Mouse (Mus musculus): ENCODE measurements around the gene L3mbtl3.

GRCm38 (mm10) chr10:26358231-26358630, 17.5 kb downstream of the L3mbtl3 start:
- TF ChIP-seq MAZ (IDR thresholded peaks at IDR 0.05; ENCODE audit: low read depth, low read length) (no peak), USF1 (IDR thresholded peaks at IDR 0.05; ENCODE audit: low read depth, low read length) (no peak), CTCF (IDR thresholded peaks at IDR 0.05 in 2 of 3, conservative IDR thresholded peaks at IDR 0.05 in 1 of 3; ENCODE audit: control insufficient read depth in 1 of 3, insufficient read depth in 1 of 3, low read depth in 2 of 3, low read length in 3 of 3, poor library complexity in 1 of 3, severe bottlenecking in 1 of 3) (no peak), MEF2A (IDR thresholded peaks at IDR 0.05; ENCODE audit: extremely low read depth, insufficient replicate concordance, low read depth, low read length, poor library complexity, severe bottlenecking) (no peak), SMC3 (IDR thresholded peaks at IDR 0.05; ENCODE audit: low read depth, low read length) (no peak)

Data from MEL (cell line).